Mouse (Mus musculus) liver, adult 2 months (tissue): ENCODE data around the gene Dcakd.

Experiments used
- CTCF ChIP-seq: fragments of 200-500 bp; IDR thresholded peaks from 2 replicates; pipeline ENCODE4 v1.5.1; 2011; ENCODE audit warnings: low read depth, low read length, control low read depth
- POLR2A ChIP-seq: fragments of 200-500 bp; IDR thresholded peaks from 2 replicates; pipeline ENCODE4 v1.6.1; 2011; ENCODE audit warnings: low read length, control low read depth; ENCODE audit not compliant: insufficient read depth; ENCODE audit errors: extremely low read depth

DNA sequence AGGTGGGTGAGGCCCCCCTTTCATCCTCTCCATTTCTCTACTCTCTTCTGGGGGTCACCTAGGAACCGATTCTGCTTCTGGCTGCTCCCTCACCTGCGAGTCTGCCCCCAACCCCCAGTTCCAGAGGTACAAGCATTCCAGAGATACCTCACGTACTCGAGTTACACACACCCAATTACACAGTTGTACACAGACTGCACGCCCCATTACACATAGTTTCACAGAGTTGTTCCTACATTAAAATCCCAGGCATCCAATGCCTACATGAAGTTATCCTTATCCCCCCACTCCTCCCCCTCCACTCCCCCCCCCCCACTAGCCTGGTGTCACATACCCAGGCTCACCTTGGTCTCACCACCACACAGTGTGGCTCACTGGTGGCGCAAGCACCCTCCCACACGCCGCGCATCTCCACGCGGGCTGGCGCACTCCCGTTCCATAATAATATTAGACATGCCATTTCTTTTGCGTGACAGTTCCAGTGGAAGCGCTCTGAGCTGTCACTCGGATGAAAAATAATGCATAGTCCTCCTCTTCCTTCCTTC, 63.5 kb downstream of the Dcakd start:
- TF ChIP-seq CTCF (no peak), POLR2A (no peak)
